Mouse (Mus musculus) right cerebral cortex, postnatal 14 days (tissue): ENCODE results near the gene Ccdc117.
"Not testable (repeated sequence)": the region's sequence is repeated elsewhere in the genome, so short reads cannot be mapped to it uniquely, and the experiment has no call there.

Source experiments
- DNase-seq: peaks from one replicate; pipeline ENCODE4 v3.0.0; 2022

Gene Ccdc117

GRCm38 (mm10) chr11:5541799-5542481 is at the start of gene Ccdc117:
Ccdc117 (minus strand) TSS chr11:5542187.
- DNase-seq, result peak; percentile 75

DNA sequence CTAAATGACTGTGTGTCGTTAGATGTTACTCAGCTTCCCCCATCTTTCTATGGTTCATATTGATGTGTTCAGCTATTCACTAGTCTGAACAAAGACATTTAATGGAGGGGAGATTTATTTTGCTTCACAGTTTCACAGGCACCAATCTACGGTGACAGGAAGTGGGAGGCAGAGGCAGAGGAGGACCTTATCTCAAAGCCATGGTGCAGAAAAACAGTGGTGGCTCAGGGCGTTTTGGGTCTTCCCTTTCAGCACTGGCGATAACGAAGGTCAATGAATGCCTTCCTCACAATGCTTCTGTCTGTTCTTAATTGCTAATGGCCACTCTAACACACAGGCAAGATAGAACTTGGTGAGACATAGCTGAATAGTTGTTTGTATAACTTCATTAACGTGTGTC is 33.1 kb upstream of the Ccdc117 start:
- DNase-seq, result no peak

- no peak for DNase-seq
These were observed 31.8 kb upstream of the Ccdc117 start for GRCm38 (mm10) chr11:5573821-5574220.

- DNase-seq, result no peak
These were observed 29.9 kb upstream of the Ccdc117 start for GRCm38 (mm10) chr11:5571856-5572255.

DNA sequence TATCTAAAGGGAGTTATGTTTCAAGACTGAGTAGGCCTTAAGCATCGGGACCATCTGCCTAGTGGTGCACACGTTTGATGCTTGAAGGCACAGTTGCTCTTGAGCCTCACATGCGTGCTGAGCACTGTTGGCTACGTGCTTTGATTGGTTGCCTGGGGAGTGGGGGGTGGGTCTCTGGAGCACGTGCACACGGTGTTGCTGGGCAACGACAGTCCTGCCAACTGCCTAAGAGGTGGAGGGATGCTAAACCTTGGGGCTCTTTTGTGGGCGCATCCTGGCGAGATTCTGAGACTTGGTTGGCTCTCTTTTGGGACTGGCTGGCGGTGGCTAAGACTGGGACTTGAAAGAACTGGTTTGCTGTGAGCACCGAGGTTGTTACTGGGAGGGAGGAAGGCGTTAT is 27.5 kb upstream of the Ccdc117 start, which contains the start of gene Ankrd36:
Ankrd36 (plus strand) TSS at position 211 of the 400 bp plus-strand sequence.
- no peak for DNase-seq

DNA sequence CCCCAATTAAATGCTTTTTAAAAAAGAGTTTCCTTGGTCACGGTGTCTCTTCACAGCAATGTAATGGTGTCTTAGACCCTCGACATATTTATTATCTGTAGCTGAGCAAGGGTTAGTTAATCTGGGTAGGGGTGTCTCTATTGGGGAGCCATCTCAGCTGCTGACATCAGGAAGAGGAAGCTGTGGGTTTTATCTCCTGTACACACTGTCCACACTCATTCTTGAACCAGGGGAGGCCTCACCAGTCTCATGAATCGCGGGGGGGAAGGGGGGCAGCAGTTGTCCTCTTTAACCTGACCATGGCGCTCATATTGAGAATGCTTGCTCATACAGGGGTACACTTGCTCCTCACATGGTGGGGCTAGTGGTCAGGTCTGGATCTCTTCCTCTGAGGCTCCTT is 26.1 kb upstream of the Ccdc117 start:
- no peak for DNase-seq

- no peak for DNase-seq
These were observed 25.7 kb upstream of the Ccdc117 start for GRCm38 (mm10) chr11:5567654-5568053.

DNA sequence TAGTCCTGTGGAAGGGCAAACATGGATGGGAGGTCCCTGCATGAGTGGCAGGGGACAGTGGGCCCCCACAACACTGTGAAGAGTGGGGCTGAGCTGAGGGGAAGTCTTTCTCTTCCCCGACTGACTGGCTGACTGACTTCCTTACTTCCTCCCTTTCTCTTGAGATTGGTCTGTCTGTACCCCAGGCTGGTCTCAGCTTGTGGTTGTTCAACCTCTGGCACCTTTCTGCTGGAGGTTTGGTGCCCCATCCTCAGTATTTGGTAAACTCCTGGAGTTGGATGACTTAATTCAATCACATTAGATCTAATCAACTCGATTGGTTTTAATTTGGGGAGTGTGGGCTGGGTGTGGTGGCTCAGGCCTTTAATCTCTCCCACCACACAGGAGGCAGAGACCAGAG is 24.5 kb upstream of the Ccdc117 start:
- DNase-seq, result no peak

DNA sequence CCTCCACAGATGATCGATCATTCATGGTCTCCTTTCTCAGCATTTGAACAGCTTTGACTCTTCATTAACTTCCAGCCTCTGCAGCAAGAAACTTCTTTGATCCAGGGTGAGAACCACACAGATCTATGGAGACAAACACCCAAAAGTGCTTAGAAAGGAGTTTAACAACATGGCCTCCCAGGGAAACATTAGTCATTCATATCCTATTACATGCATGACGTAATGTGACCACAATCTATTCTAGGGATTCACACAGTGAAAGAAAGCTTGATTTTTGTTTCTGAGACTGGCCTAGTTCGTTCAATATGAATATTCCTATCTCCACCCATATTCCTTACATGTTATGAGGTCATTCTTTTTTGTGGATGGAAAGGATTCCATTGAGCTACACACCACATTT is 23.6 kb upstream of the Ccdc117 start:
- DNase-seq, result no peak

DNA sequence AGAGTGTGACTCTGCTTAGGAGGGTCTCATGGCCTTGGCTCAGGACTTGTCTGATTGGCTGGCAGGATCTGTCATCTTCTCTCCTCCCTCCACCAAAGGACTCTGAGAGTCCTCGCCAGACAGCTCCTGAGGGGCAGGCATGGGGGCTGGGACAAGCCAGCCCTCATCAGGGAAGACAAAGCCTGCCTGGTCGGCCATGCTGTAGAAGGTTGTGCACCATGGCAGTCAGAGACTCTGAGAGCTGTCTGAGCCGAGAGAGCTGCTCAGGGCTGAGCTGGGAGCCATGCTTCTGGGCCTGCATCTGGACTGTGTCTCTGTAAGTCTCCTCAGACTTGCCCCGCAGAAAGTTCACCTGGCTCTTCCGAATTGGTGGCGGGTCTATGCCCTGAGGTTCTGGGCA is 21.9 kb upstream of the Ccdc117 start:
- no peak for DNase-seq

- DNase-seq, result peak; percentile 11
These were observed 20.8 kb upstream of the Ccdc117 start for GRCm38 (mm10) chr11:5562625-5563268.

DNA sequence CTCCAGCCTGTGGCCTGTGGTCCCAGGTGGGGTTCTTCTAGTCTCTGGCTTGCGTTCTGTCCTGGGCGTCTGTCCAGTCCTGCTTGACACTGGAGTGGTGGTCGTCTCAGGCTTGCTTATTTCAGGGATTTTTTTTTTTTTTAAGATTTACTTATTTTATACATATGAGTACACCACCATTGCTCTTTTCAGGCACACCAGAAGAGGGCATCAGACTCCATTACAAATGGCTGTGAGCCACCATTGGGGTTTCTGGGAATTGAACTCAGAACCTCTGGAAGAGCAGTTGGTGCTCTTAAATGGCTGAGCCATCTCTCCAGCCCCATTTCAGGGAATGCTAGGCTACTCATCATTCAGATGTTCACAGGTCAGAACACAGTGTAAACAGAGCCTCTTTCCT is 18.3 kb upstream of the Ccdc117 start:
- no peak for DNase-seq

- DNase-seq, result no peak
These were observed 9.9 kb upstream of the Ccdc117 start for GRCm38 (mm10) chr11:5551931-5552330.

GRCm38 (mm10) chr11:5551430-5551829 is 9.4 kb upstream of the Ccdc117 start:
- no peak for DNase-seq

DNA sequence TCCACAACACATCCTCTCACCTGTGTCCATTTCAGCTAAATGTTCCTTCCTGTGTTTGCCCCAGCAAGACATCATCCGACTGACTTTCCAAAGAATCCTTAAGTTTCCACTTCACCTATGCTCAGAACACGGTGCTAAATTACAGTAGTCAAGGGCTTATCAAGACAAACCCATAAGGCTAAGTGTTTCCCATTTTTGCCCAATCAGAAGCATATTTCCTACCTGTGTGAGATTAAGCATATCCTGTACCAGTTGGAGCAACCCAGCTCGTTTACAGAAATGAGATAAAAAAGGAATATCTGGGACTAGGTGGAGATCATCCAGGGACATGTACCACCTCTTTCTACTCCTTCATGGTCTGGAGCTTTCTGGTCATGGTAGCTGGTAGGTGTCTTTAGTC is 4.7 kb upstream of the Ccdc117 start:
- no peak for DNase-seq

GRCm38 (mm10) chr11:5545457-5545856 is 3.5 kb upstream of the Ccdc117 start:
- no peak for DNase-seq

- DNase-seq, result not testable (repeated sequence)
These were observed 2.7 kb upstream of the Ccdc117 start for GRCm38 (mm10) chr11:5544709-5545108.

DNA sequence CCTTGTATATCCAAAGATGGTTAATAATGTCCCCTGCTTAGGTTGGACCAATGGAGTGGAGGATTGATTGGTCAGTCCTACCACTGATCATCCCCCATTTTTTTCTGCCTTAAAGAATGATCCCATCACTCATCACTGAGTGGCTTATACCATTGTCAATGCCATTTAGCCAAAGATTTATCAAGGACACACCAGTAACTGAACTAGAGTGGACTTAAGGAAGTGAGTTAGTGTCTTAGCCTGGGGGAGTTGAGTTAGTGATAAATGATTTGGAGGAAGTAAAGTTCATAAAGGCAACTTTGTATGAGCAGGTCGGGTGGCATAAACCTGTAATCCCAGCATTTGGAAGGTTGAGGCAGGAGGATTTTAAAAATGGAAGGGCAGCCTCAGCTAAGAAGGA is 1.3 kb upstream of the Ccdc117 start:
- DNase-seq, result no peak

DNA sequence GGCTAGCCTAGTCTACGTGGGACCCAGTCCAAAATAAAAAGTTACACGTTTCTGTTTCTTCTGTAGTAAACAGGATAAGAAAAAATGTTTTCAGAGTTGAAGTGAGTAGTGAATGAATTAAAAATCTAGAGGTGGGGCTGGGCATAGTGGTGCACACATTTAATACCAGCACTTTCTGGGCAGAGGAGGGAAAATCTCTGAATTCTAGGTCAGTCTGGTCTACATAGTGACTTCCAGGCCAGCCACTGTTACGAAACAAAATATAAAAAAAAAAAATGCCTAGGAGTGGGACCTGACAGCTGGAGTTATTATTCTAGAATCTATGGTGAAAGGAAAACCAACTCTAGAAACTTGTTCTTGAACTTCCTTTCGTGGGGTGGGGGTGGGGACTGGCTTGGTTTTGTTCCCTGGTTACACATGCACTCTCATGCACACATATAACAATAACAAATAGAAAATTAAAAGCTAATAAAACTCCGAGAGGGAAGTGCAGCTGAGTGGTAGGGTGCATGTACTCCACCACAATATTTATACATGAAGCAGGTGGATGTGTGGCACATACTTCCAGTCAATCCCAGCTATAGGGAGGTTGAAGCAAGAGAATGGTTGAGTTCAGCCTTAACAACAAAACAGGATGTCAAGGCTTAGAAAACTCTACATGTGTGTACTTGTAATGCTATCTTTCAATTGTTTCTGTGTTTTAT is 647 bp upstream of the Ccdc117 start:
- DNase-seq, result no peak

GRCm38 (mm10) chr11:5541230-5541798 is 673 bp downstream of the Ccdc117 start:
- DNase-seq, result no peak

DNA sequence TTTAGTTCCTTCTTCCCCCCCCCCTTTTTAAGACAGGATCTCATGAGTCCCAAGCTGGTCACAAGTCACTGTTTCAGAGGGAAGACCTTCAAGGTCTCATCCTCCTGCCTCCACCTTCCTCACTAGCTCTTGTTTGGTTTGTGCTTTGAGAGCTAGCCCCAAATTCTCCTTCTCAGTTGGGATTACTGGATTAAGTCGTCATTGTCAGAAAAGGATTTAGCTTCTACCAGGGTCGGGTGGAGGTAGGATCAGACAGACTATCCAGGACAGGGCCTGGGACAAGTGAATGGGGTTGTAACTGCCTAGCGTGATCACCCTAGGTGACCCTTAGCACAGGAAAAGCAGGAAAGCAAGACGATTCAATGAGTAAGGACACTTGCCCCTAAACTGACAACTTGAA is 1.7 kb downstream of the Ccdc117 start:
- DNase-seq, result no peak

DNA sequence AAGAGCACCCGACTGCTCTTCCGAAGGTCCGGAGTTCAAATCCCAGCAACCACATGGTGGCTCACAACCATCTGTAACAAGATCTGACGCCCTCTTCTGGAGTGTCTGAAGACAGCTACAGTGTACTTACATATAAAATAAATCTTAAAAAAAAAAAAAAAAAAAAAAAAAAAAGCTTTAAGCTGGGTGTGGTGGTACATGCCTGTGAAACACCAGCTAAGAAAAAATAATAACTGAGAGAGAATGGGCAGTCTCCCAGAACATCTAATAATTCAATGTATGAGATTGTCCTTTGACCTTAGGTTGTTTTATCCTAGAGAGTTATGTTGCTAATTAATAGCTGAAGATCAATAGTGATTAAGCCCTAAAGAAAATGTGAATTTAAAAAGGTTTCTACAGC is 4.5 kb downstream of the Ccdc117 start:
- not testable (repeated sequence) for DNase-seq

DNA sequence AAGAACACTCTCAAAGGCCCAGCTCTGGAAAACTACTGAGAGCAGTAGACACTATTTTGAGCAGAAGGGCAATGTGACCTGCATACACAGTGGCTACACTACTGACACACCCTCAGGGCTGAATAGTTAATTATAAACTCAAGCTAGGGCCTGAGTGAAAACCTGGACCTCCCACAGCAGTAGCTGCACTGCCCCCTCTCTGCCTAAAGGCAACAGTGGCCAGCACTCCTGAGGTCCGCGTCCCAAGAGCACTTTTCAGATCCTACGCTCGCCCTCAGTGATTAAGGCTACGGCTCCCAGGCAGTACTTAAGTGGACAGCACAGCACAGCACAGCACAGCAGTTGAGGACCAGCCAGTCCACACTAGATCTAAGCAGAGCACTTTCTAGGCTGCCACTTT is 8.9 kb downstream of the Ccdc117 start:
- no peak for DNase-seq

DNA sequence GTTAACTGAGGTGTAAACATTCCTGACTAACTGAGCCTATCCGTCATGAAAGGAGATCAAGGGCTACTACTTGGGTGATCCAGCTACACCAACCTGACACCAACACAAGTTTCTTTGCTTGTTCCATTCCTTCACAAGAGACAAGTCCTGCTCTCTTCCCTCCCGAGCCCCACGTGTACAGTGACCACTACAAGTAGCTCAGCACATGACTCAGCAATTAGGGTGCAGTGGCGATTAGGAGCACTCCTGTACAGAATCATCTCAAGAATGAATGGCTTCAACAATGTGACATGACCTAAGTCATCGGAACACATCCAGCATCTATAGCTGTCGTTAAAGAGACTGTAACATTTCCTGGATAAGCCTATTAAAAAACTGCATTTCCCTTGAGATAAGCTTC is 11.3 kb downstream of the Ccdc117 start:
- DNase-seq, result no peak
